Mouse (Mus musculus) B cell, adult 2 months (primary cell): ENCODE data around the gene Gorasp2.

ENCODE experiments used
- DNase-seq, 2 experiments: peaks; one replicate each; pipeline ENCODE4 v3.0.0; 2022

Gene Gorasp2

DNA sequence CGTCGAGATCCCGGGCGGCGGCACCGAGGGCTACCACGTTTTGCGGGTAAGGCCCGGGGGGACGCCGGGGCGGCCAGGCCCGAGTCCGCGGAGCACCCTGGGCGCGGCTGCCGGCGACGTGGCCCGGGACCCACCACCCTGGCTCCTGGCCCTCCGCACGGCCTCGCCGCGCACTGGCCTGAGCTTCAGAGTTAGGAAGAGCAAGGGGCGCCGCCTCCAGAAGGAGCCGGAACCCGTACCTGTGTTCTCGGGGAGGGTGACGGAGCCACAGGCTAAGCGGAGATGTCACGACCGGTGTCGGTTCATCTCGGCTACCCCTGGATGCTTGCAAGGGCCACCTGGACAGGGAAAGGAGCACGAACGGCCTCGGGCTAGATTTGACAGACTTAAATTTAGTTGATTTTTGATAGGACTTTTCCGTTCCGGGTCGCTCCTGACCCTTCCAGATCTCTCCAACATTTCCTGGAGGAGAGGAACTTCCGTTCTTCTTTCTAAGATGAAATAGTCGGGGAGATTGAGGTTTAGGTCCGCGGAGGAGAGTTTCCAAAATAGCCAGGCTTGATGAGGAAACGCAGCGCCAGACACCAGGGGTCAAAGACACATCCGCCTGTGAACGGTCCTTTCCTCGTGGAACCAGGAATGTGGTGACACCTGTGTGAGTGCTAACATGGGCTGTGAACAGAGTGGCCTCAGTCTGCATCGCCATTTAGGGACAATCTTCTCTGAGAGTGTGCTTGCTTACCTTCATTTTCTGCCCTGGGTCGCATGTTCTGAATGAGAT, 529 bp downstream of the Gorasp2 start, which contains the start of gene Gm26558:
Gm26558 (minus strand) TSS at position 394 of the 781 bp plus-strand sequence.
- peak; percentile 20 to 22 for DNase-seq

- peak; percentile 52 to 56 for DNase-seq
Measured at GRCm38 (mm10) chr2:70663764-70664163, 2.4 kb downstream of the Gorasp2 start.

- DNase-seq = no peak
Measured at GRCm38 (mm10) chr2:70667016-70667415, 5.6 kb downstream of the Gorasp2 start.

- peak; percentile 36 to 39 for DNase-seq
Measured at GRCm38 (mm10) chr2:70669241-70669640, 7.9 kb downstream of the Gorasp2 start.

DNA sequence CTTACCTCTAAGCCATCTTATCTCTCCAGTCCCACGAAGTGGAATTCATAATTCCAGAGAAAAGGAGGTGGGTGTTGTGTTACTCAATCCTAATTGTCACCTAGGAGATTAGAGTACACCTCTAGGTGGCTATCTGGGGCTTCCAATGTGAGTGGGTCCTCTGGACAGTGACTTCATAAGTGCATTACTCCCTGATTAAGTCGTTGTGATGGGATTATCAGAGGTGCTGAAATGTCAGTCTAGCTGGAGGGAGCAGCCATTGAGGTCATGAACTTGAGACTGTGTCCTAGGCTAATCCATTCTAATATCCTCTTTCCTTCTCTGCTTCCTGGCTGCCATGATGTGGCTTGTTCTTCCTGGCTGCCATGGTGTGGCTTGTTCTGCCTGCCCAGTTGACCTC, 8.5 kb downstream of the Gorasp2 start:
- DNase-seq = no peak

DNA sequence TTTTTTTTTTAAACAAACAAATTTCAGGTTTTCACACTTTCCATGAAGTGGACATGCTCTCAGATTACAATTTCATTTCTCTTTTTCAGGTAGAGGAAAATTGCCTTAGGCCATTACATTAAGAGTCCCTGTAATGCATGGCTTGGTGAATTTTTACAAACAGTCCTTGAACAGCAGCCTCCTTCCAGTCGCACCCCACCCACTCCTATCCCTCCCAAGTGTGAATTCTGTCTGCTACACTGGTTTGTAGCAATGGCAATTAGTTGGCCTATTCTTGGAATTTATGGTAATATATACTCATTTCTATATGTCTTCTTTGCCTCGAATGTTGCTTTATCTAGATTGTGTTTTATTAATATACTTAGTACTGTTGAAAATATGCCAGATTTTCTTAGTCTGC, 11.1 kb downstream of the Gorasp2 start:
- DNase-seq = no peak

DNA sequence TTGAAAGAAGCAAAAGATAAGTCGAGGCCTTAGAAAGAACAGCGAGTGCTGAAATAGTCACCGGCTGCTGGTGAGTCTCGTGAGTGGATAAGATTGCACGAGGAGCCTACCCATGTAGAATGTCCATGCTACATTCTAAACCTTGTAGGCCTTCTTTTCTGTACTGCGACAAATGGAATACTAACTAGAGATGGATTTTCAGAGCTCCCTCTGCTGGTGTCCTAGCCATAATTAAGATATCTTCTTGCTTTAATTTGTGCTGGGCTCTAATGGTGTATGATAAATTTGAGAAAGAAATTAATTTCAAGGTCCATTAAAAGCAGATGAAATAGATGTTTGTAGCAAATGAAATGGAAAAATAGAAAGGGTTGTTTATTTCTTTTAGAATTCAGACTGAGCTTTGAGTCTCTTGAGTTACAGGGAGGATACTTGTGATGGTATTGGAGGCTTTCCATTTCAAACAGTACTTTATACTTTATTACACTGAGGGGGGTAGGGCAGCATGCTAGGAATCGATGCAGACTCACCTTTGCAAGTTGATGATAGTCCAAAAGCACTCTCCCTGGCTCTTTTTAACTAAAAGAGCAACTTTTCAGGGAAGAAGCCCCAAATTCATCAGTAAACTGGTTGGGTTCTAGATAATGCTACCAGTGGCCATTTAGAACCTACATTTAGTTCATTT, 12.2 kb downstream of the Gorasp2 start:
- peak; percentile 32 to 39 for DNase-seq

DNA sequence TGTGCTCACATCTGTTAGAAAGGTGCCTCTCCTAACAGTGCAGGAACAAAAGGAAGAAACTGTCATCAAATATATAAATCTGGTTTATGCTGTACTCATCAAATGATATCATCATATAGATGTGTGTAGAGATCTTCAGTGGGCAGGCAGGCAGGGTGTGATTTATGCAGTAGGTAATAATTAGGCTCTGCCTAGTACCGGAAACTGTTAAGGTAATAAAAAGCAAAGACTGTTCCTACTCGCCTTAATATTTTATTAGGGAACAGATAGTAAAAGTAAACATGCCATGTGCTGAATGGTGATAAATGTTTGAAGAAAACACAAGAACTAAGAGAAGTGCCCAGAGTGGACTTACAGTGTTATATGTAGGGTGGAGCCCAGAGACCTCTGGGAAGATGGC, 20.9 kb downstream of the Gorasp2 start:
- no peak for DNase-seq

DNA sequence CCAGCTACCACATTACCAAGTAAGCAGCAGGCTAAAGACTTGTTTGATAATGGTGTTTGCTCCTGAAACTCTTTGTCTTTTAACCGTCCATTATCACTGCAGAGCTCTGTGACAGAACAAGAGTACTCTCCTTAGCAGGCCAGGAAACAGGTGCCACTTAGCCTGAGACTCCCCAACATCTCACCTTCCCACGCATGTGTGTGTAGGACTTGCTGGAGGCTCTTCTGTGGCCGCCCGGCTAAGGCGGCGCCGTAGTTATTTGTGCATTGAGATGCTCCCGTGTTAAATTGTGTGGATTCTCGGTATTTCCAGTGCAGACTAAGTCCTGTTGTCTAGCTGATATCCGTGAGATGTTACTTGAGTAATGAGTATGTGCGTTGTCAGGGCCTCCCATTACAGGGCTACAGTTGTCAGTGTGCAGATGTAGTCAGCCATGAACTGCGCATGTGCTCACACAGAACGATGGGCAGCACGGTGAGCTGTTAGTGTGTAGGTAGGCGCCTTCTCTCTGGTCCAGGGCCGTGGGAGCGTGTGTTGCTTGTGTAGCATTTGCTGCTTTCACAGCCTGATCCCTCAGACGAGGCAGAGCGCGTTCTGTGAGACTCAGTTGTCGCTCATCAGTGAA, 27.2 kb downstream of the Gorasp2 start:
- DNase-seq = no peak

GRCm38 (mm10) chr2:70690195-70690594, 28.8 kb downstream of the Gorasp2 start:
- DNase-seq = no peak

- no peak for DNase-seq
Measured at GRCm38 (mm10) chr2:70695712-70696111, 34.3 kb downstream of the Gorasp2 start.

- no peak for DNase-seq
Measured at GRCm38 (mm10) chr2:70700851-70701250, 39.5 kb downstream of the Gorasp2 start.

DNA sequence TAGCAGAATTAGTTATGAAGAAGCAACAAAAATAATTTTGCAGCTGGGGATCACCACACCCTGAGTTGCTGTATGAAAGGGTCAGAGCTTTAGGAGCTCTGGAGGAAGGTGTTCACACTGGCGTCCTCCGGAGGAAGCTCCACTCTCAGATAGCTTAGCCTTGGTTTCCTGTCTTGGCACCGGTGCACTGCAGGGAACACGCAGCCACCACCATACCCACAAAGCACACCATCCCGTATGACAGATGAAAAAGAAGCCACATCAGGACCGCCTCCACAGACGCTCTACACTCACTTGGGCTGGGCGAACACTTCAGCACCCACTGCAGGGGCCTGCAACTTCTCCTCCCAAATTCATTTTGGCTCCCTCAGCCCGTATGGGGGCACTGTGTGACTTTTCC, 40.2 kb downstream of the Gorasp2 start:
- no peak for DNase-seq

DNA sequence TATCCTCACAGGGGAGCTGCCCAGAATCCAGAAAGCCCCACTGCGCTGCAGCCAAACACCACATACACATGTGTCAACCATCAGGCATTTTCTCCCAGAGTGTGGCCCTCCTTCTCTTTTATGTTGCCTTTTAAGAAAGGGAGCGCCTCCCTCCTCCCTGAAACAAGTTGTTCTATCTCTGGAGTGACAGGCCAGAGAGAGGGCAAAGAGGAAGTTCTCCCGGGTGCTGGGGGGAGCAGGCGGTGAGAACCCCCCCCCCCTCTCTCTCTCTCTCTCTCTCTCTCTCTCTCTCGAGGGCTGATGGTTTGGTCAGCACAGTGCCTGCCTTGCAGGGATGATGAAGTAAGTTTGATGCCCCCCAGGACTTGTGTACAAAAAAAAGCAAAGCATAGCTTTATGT, 41.0 kb downstream of the Gorasp2 start:
- DNase-seq = no peak

DNA sequence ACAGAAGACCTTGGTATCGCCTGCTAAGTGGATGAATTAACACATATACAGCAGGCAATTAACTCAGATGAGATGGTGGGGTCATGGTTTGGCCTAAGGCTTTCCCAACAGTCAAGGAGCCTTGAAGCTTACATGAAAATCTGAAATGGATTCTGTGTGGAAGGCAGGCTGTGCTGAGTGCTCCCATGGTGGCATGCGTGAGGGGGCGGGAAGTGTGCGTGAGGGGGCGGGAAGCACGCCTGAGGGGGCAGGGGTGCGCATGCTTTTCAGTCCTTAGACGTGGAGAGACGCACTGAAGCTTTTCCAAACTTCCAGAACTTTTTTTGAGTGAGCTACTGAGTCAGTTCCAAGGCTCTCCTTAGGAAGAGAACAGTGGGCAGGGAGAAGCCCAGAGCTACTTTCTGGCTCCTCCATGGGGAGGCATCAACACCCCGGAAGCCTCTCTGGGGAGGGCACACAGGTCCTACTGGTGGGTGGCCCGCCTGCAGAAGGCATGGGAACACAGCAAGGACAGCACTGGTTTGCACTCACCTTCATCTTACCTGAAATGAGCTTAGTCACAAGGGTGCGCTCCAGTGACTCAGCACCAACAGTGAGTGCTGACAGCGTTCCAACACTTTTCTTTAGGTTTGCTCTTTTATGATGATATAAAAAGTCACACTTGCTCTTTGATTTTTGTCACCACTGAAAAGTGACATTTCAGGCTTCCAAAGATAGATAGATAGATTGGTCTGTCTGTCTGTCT, 47.8 kb downstream of the Gorasp2 start:
- DNase-seq = no peak

GRCm38 (mm10) chr2:70710236-70710635, 48.9 kb downstream of the Gorasp2 start:
- DNase-seq = no peak

- no peak for DNase-seq
Measured at GRCm38 (mm10) chr2:70710878-70711277, 49.5 kb downstream of the Gorasp2 start.

- no peak for DNase-seq
Measured at GRCm38 (mm10) chr2:70723610-70724243, 62.4 kb downstream of the Gorasp2 start.

- no peak for DNase-seq
Measured at GRCm38 (mm10) chr2:70727089-70727488, 65.7 kb downstream of the Gorasp2 start.

GRCm38 (mm10) chr2:70735534-70735933, 74.2 kb downstream of the Gorasp2 start:
- DNase-seq = no peak

- DNase-seq = no peak
Measured at GRCm38 (mm10) chr2:70736008-70736407, 74.6 kb downstream of the Gorasp2 start.

DNA sequence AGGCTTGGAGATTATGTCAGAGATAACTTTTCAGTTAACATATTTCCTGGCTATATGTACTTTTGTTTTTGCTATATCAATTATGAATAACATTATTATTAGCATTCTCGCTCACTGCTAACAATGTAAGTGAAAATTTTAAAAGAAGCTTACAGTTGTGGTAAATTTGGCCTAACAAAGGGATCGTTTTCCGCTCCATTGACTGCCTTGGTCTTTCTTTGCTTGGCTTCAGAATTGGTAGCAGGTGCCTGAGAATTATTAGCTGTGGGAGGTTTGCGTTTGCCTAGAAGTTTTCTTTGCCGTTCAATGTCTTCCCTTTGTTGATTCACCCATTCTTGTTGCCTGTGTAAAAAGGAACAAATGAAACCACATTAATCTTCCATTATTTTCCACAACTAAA, 80.5 kb downstream of the Gorasp2 start:
- DNase-seq = no peak

GRCm38 (mm10) chr2:70742588-70742987, 81.2 kb downstream of the Gorasp2 start:
- peak; percentile 8 to 20 for DNase-seq
